Mouse (Mus musculus): ENCODE data around the gene Tmem117. TPM values are rescaled to one million over a fixed set of nuclear protein-coding genes. Genes with fewer than 3 reads are reported as not detected.

The Tmem117 gene
- polyA plus RNA-seq, 1 experiment from 2014 or later, result 17.8 TPM

- 70% methylated on average over 7 of the region's 7 CpGs for WGBS
- H3K4me2 ChIP-seq (ENCODE audit: low read length), result no peak overlapping the region
- ATAC-seq, result no peak
- H3K9me3 ChIP-seq (replicated peaks; ENCODE audit: control insufficient read depth, low read length, poor library complexity, severe bottlenecking), result no peaks in the 10 kb centered on the region
- no peak overlapping the region for H3K4me3 ChIP-seq (ENCODE audit: low read depth, low read length)
- no peaks in the 10 kb centered on the region for H3K36me3 ChIP-seq (ENCODE audit: control insufficient read depth, insufficient read depth, low read length)
- H3K4me1 ChIP-seq (ENCODE audit: control insufficient read depth, insufficient read depth, low read length), result no peaks in the 10 kb centered on the region
- H3K9ac ChIP-seq (ENCODE audit: low read depth, low read length), result no peak overlapping the region
- H3K27me3 ChIP-seq (ENCODE audit: control insufficient read depth, insufficient read depth, low read depth, low read length), result no peaks in the 10 kb centered on the region
- H3K27ac ChIP-seq (ENCODE audit: low read length), result no peak overlapping the region
Measured at GRCm38 (mm10) chr15:94684269-94684668, 55.2 kb downstream of the Tmem117 start.

GRCm38 (mm10) chr15:94687176-94687575, 58.1 kb downstream of the Tmem117 start:
- Histone ChIP-seq H3K4me1 (ENCODE audit: control insufficient read depth, insufficient read depth, low read length) (no peaks in the 10 kb centered on the region), H3K27me3 (ENCODE audit: control insufficient read depth, insufficient read depth, low read depth, low read length) (no peaks in the 10 kb centered on the region), H3K4me2 (ENCODE audit: low read length) (no peak overlapping the region), H3K4me3 (ENCODE audit: low read depth, low read length) (no peak overlapping the region), H3K9ac (ENCODE audit: low read depth, low read length) (no peak overlapping the region), H3K9me3 (replicated peaks; ENCODE audit: control insufficient read depth, low read length, poor library complexity, severe bottlenecking) (no peaks in the 10 kb centered on the region), H3K36me3 (ENCODE audit: control insufficient read depth, insufficient read depth, low read length) (no peaks in the 10 kb centered on the region), H3K27ac (ENCODE audit: low read length) (no peak overlapping the region)
- WGBS, result 88% methylated on average over 7 of the region's 7 CpGs
- ATAC-seq, result no peak

GRCm38 (mm10) chr15:94687629-94688028, 58.6 kb downstream of the Tmem117 start:
- Histone ChIP-seq H3K9me3 (replicated peaks; ENCODE audit: control insufficient read depth, low read length, poor library complexity, severe bottlenecking) (no peaks in the 10 kb centered on the region), H3K4me1 (ENCODE audit: control insufficient read depth, insufficient read depth, low read length) (no peaks in the 10 kb centered on the region), H3K27me3 (ENCODE audit: control insufficient read depth, insufficient read depth, low read depth, low read length) (no peaks in the 10 kb centered on the region), H3K4me2 (ENCODE audit: low read length) (no peak overlapping the region), H3K27ac (ENCODE audit: low read length) (no peak overlapping the region), H3K9ac (ENCODE audit: low read depth, low read length) (no peak overlapping the region), H3K36me3 (ENCODE audit: control insufficient read depth, insufficient read depth, low read length) (no peaks in the 10 kb centered on the region), H3K4me3 (ENCODE audit: low read depth, low read length) (no peak overlapping the region)
- WGBS, result 70% methylated on average over 3 of the region's 3 CpGs
- ATAC-seq, result no peak

- Histone ChIP-seq H3K9ac (ENCODE audit: low read depth, low read length) (no peak overlapping the region), H3K27me3 (ENCODE audit: control insufficient read depth, insufficient read depth, low read depth, low read length) (no peaks in the 10 kb centered on the region), H3K4me1 (ENCODE audit: control insufficient read depth, insufficient read depth, low read length) (no peaks in the 10 kb centered on the region), H3K27ac (ENCODE audit: low read length) (no peak overlapping the region), H3K9me3 (replicated peaks; ENCODE audit: control insufficient read depth, low read length, poor library complexity, severe bottlenecking) (no peaks in the 10 kb centered on the region), H3K4me2 (ENCODE audit: low read length) (no peak overlapping the region), H3K36me3 (ENCODE audit: control insufficient read depth, insufficient read depth, low read length) (no peaks in the 10 kb centered on the region), H3K4me3 (ENCODE audit: low read depth, low read length) (no peak overlapping the region)
- no peak for ATAC-seq
- WGBS, result 91% methylated on average over 5 of the region's 5 CpGs
Measured at GRCm38 (mm10) chr15:94689195-94689883, 60.3 kb downstream of the Tmem117 start.

- Histone ChIP-seq H3K4me3 (ENCODE audit: low read depth, low read length) (no peak overlapping the region), H3K9me3 (replicated peaks; ENCODE audit: control insufficient read depth, low read length, poor library complexity, severe bottlenecking) (no peaks in the 10 kb centered on the region), H3K27ac (ENCODE audit: low read length) (no peak overlapping the region), H3K36me3 (ENCODE audit: control insufficient read depth, insufficient read depth, low read length) (no peaks in the 10 kb centered on the region), H3K4me1 (ENCODE audit: control insufficient read depth, insufficient read depth, low read length) (no peaks in the 10 kb centered on the region), H3K27me3 (ENCODE audit: control insufficient read depth, insufficient read depth, low read depth, low read length) (no peaks in the 10 kb centered on the region), H3K9ac (ENCODE audit: low read depth, low read length) (no peak overlapping the region), H3K4me2 (ENCODE audit: low read length) (no peak overlapping the region)
- WGBS, result 62% methylated on average over 6 of the region's 6 CpGs
- no peak for ATAC-seq
Measured at GRCm38 (mm10) chr15:94689884-94690231, 60.8 kb downstream of the Tmem117 start.

GRCm38 (mm10) chr15:94722759-94723158, 93.7 kb downstream of the Tmem117 start:
- Histone ChIP-seq H3K27ac (ENCODE audit: low read length) (no peak overlapping the region), H3K27me3 (ENCODE audit: control insufficient read depth, insufficient read depth, low read depth, low read length) (no peaks in the 10 kb centered on the region), H3K4me2 (ENCODE audit: low read length) (no peak overlapping the region), H3K4me3 (ENCODE audit: low read depth, low read length) (no peak overlapping the region), H3K9ac (ENCODE audit: low read depth, low read length) (no peak overlapping the region), H3K9me3 (replicated peaks; ENCODE audit: control insufficient read depth, low read length, poor library complexity, severe bottlenecking) (no peaks in the 10 kb centered on the region), H3K36me3 (ENCODE audit: control insufficient read depth, insufficient read depth, low read length) (no peaks in the 10 kb centered on the region), H3K4me1 (ENCODE audit: control insufficient read depth, insufficient read depth, low read length) (no peaks in the 10 kb centered on the region; the same call in 1 of the 2 replicates)
- no peak for ATAC-seq
- WGBS, result 36% methylated on average over 5 of the region's 5 CpGs

- WGBS, result 36% methylated on average over 4 of the region's 4 CpGs
- Histone ChIP-seq H3K27me3 (ENCODE audit: control insufficient read depth, insufficient read depth, low read depth, low read length) (no peaks in the 10 kb centered on the region), H3K4me3 (ENCODE audit: low read depth, low read length) (no peak overlapping the region), H3K9me3 (replicated peaks; ENCODE audit: control insufficient read depth, low read length, poor library complexity, severe bottlenecking) (no peaks in the 10 kb centered on the region), H3K4me2 (ENCODE audit: low read length) (no peak overlapping the region), H3K27ac (ENCODE audit: low read length) (no peak overlapping the region), H3K9ac (ENCODE audit: low read depth, low read length) (no peak overlapping the region), H3K36me3 (ENCODE audit: control insufficient read depth, insufficient read depth, low read length) (no peaks in the 10 kb centered on the region), H3K4me1 (ENCODE audit: control insufficient read depth, insufficient read depth, low read length) (peaks cover 7% of the 10 kb centered on the region; the same call in 1 of the 2 replicates)
- ATAC-seq, result no peak
Measured at GRCm38 (mm10) chr15:94732104-94732503, 103.1 kb downstream of the Tmem117 start.

- ATAC-seq, result peak; percentile 85
- Histone ChIP-seq H3K27ac (ENCODE audit: low read length) (no peak overlapping the region), H3K9ac (ENCODE audit: low read depth, low read length) (no peak overlapping the region), H3K4me2 (ENCODE audit: low read length) (no peak overlapping the region), H3K9me3 (replicated peaks; ENCODE audit: control insufficient read depth, low read length, poor library complexity, severe bottlenecking) (0 out of 2 replicates have a peak, but pooled peaks cover 2% of the 10 kb centered on the region), H3K4me3 (ENCODE audit: low read depth, low read length) (no peak overlapping the region), H3K27me3 (ENCODE audit: control insufficient read depth, insufficient read depth, low read depth, low read length) (no peaks in the 10 kb centered on the region), H3K4me1 (ENCODE audit: control insufficient read depth, insufficient read depth, low read length) (no peaks in the 10 kb centered on the region), H3K36me3 (ENCODE audit: control insufficient read depth, insufficient read depth, low read length) (no peaks in the 10 kb centered on the region; the same call in 1 of the 2 replicates)
- WGBS, result 14% methylated on average over 4 of the region's 4 CpGs
Measured at GRCm38 (mm10) chr15:94769227-94769626, 140.2 kb downstream of the Tmem117 start.

GRCm38 (mm10) chr15:94770832-94771578, 142.0 kb downstream of the Tmem117 start:
- Histone ChIP-seq H3K36me3 (ENCODE audit: control insufficient read depth, insufficient read depth, low read length) (no peaks in the 10 kb centered on the region; the same call in 1 of the 2 replicates), H3K4me2 (ENCODE audit: low read length) (no peak overlapping the region), H3K27ac (ENCODE audit: low read length) (no peak overlapping the region), H3K4me3 (ENCODE audit: low read depth, low read length) (no peak overlapping the region), H3K4me1 (ENCODE audit: control insufficient read depth, insufficient read depth, low read length) (no peaks in the 10 kb centered on the region), H3K9ac (ENCODE audit: low read depth, low read length) (no peak overlapping the region), H3K9me3 (replicated peaks; ENCODE audit: control insufficient read depth, low read length, poor library complexity, severe bottlenecking) (0 out of 2 replicates have a peak, but pooled peaks cover 2% of the 10 kb centered on the region), H3K27me3 (ENCODE audit: control insufficient read depth, insufficient read depth, low read depth, low read length) (no peaks in the 10 kb centered on the region)
- ATAC-seq, result no peak
- 57% methylated on average over 7 of the region's 7 CpGs for WGBS

Data from midbrain, embryonic 16.5 days (tissue).